Mouse (Mus musculus): Measurements from ENCODE around the gene Caml.
"Not testable (repeated sequence)": the region's sequence is repeated elsewhere in the genome, so short reads cannot be mapped to it uniquely, and the experiment has no call there.

- not testable (repeated sequence) for TF ChIP-seq POLR2A (IDR thresholded peaks at IDR 0.05; ENCODE audit: control insufficient read depth, low read depth, low read length); CTCF (IDR thresholded peaks at IDR 0.05; ENCODE audit: control insufficient read depth, insufficient read depth, insufficient replicate concordance, low read depth, low read length)
Measured at GRCm38 (mm10) chr13:55576872-55577271, 45.9 kb upstream of the Caml start.
